11 mouse cellular contexts compared by ENCODE assay signal in genomic region chr6:145823103-145823502, GRCm38 (mm10). TPM values are rescaled to one million over a fixed set of nuclear protein-coding genes. Genes with fewer than 3 reads are reported as not detected.
A peak's percentile ranks its signal among the peaks of the same experiment; 100 is the strongest.
DNase-seq lines count a peak whose midpoint lies in the region; ATAC-seq and TF ChIP-seq lines count a peak whose summit lies in the region.
"Had no signal": no experiment of that assay in that cellular context is flagged by ENCODE, and none has a peak within 500 bp of the region (broad histone marks: within the 10 kb centered on the region; RNA-seq: fewer than 3 reads in every experiment).

No protein-coding gene starts in this region.

- no peak overlapping the region for H3K9ac ChIP-seq in intestine, embryonic 14.5 days (ENCODE audit: low read length)
- H3K9ac ChIP-seq in intestine, postnatal 0 days (ENCODE audit: low read depth, low read length), result no peak overlapping the region
- H3K9ac ChIP-seq in hindbrain, embryonic 11.5 days (ENCODE audit: low read depth, low read length), result no peak overlapping the region
- H3K9ac ChIP-seq in lung, embryonic 15.5 days, result no peak overlapping the region
- H3K9ac ChIP-seq in stomach, embryonic 14.5 days (replicated peaks; ENCODE audit: low read depth, low read length), result no peak overlapping the region

- no peaks in the 10 kb centered on the region for H3K27me3 ChIP-seq in intestine, embryonic 14.5 days (replicated peaks; ENCODE audit: control insufficient read depth, insufficient read depth, low read length)
- no peaks in the 10 kb centered on the region for H3K27me3 ChIP-seq in intestine, postnatal 0 days (replicated peaks; ENCODE audit: control insufficient read depth, insufficient read depth, low read length)
- no peaks in the 10 kb centered on the region for H3K27me3 ChIP-seq in hindbrain, embryonic 11.5 days (ENCODE audit: control insufficient read depth, insufficient read depth, low read length)
- H3K27me3 ChIP-seq in lung, embryonic 15.5 days, result no peaks in the 10 kb centered on the region
- no peaks in the 10 kb centered on the region for H3K27me3 ChIP-seq in stomach, embryonic 14.5 days (ENCODE audit: control insufficient read depth, insufficient read depth, low read length)

- H3K27ac ChIP-seq in intestine, embryonic 14.5 days (ENCODE audit: low read depth), result no peak overlapping the region
- H3K27ac ChIP-seq in intestine, postnatal 0 days (ENCODE audit: low read depth, low read length), result no peak overlapping the region
- H3K27ac ChIP-seq in hindbrain, embryonic 11.5 days (ENCODE audit: low read depth, low read length), result no peak overlapping the region
- H3K27ac ChIP-seq in lung, embryonic 15.5 days, result no peak overlapping the region
- H3K27ac ChIP-seq in stomach, embryonic 14.5 days (ENCODE audit: low read length), result no peak overlapping the region

- H3K4me2 ChIP-seq in intestine, embryonic 14.5 days (ENCODE audit: low read length), result no peak overlapping the region
- H3K4me2 ChIP-seq in intestine, postnatal 0 days (replicated peaks; ENCODE audit: low read depth), result no peak overlapping the region
- no peak overlapping the region for H3K4me2 ChIP-seq in hindbrain, embryonic 11.5 days (replicated peaks; ENCODE audit: low read depth, low read length)
- no peak overlapping the region for H3K4me2 ChIP-seq in lung, embryonic 15.5 days
- H3K4me2 ChIP-seq in stomach, embryonic 14.5 days (replicated peaks; ENCODE audit: low read depth, low read length), result no peak overlapping the region

- no peak overlapping the region for H3K4me3 ChIP-seq in intestine, embryonic 14.5 days (ENCODE audit: low read depth, low read length)
- no peak overlapping the region for H3K4me3 ChIP-seq in intestine, postnatal 0 days (ENCODE audit: low read depth, low read length)
- no peak overlapping the region for H3K4me3 ChIP-seq in hindbrain, embryonic 11.5 days (ENCODE audit: low read depth, low read length)
- no peak overlapping the region for H3K4me3 ChIP-seq in lung, embryonic 15.5 days
- no peak overlapping the region for H3K4me3 ChIP-seq in stomach, embryonic 14.5 days (ENCODE audit: low read depth, low read length)

- peak; percentile 42; the same call in 1 of the 2 replicates for ATAC-seq in intestine, embryonic 14.5 days (replicated peaks; ENCODE audit: low FRiP score, low TSS enrichment, low read depth)
- ATAC-seq in intestine, postnatal 0 days, result no peak
- ATAC-seq in hindbrain, embryonic 11.5 days (ENCODE audit: low FRiP score), result peak; percentile 75; the same call in 1 of the 2 replicates
- ATAC-seq in lung, embryonic 15.5 days (ENCODE audit: borderline replicate concordance, extremely low read depth, low FRiP score, low TSS enrichment), result peak; percentile 78
- ATAC-seq in stomach, embryonic 14.5 days (ENCODE audit: insufficient number of reproducible peaks, insufficient read depth, low FRiP score, low read depth), result peak; percentile 37; the same call in 1 of the 2 replicates

- no peak for TF ChIP-seq CTCF in intestine, postnatal 0 days (IDR thresholded peaks at IDR 0.05; ENCODE audit: low read depth)

- no peaks in the 10 kb centered on the region for H3K4me1 ChIP-seq in intestine, embryonic 14.5 days (replicated peaks; ENCODE audit: control insufficient read depth, insufficient read depth, low read length)
- H3K4me1 ChIP-seq in intestine, postnatal 0 days (replicated peaks; ENCODE audit: control insufficient read depth, insufficient read depth, low read length), result no peaks in the 10 kb centered on the region
- H3K4me1 ChIP-seq in hindbrain, embryonic 11.5 days (replicated peaks; ENCODE audit: control insufficient read depth, insufficient read depth, low read length), result no peaks in the 10 kb centered on the region
- H3K4me1 ChIP-seq in lung, embryonic 15.5 days, result peaks cover 9% of the 10 kb centered on the region; the same call in 1 of the 2 replicates
- H3K4me1 ChIP-seq in stomach, embryonic 14.5 days (ENCODE audit: control insufficient read depth, insufficient read depth, low read length), result no peaks in the 10 kb centered on the region

- no peaks in the 10 kb centered on the region; the same call in 1 of the 2 replicates for H3K9me3 ChIP-seq in intestine, embryonic 14.5 days (ENCODE audit: control insufficient read depth, low read length)
- no peaks in the 10 kb centered on the region for H3K9me3 ChIP-seq in intestine, postnatal 0 days (ENCODE audit: control insufficient read depth)
- no peaks in the 10 kb centered on the region for H3K9me3 ChIP-seq in hindbrain, embryonic 11.5 days (ENCODE audit: control insufficient read depth, low read length)
- H3K9me3 ChIP-seq in lung, embryonic 15.5 days, result no peaks in the 10 kb centered on the region
- H3K9me3 ChIP-seq in stomach, embryonic 14.5 days (ENCODE audit: control insufficient read depth, low read depth, low read length), result no peaks in the 10 kb centered on the region

- peaks cover 5% of the 10 kb centered on the region; the same call in 1 of the 2 replicates for H3K36me3 ChIP-seq in intestine, embryonic 14.5 days (ENCODE audit: control insufficient read depth, insufficient read depth, low read length)
- H3K36me3 ChIP-seq in intestine, postnatal 0 days (ENCODE audit: control insufficient read depth, insufficient read depth), result no peaks in the 10 kb centered on the region
- H3K36me3 ChIP-seq in hindbrain, embryonic 11.5 days (ENCODE audit: control insufficient read depth, insufficient read depth, low read length), result no peaks in the 10 kb centered on the region
- H3K36me3 ChIP-seq in lung, embryonic 15.5 days, result 0 out of 2 replicates have a peak, but pooled peaks cover 4% of the 10 kb centered on the region
- H3K36me3 ChIP-seq in stomach, embryonic 14.5 days (ENCODE audit: control insufficient read depth, insufficient read depth, low read length), result no peaks in the 10 kb centered on the region; the same call in 1 of the 2 replicates
- H3K36me3 ChIP-seq: G1E had no signal

- no peak for DNase-seq in intestine, embryonic 14.5 days (ENCODE audit: low spot score)
- peak; percentile 46 for DNase-seq in hindbrain, embryonic 11.5 days (ENCODE audit: low spot score)
- DNase-seq in right cerebral cortex, postnatal 25 days, result no peak
- DNase-seq in cerebellum, adult 11 months, result no peak
- DNase-seq in layer of hippocampus, postnatal 36 days, result no peak
- DNase-seq: gastrocnemius, postnatal 36 days; thymus, postnatal 4 days had no signal

- 65% methylated on average over 6 of the region's 6 CpGs for WGBS in intestine, embryonic 14.5 days
- 59% methylated on average over 6 of the region's 6 CpGs for WGBS in intestine, postnatal 0 days
- WGBS in hindbrain, embryonic 11.5 days, result 19% methylated on average over 6 of the region's 6 CpGs
- WGBS in lung, embryonic 15.5 days, result 50% methylated on average over 6 of the region's 6 CpGs
- WGBS in stomach, embryonic 14.5 days, result 61% methylated on average over 6 of the region's 6 CpGs

RNA-seq across cellular contexts. Expression of gene Bhlhe41, which starts 42.3 kb away (rescaled TPM):
- 1.1 and 1.3 TPM in 2 replicates for polyA plus RNA-seq in intestine, embryonic 14.5 days (2014; fragmentation: Nextera tagmentation; extraction: Ambion mirVana)
- polyA plus RNA-seq in intestine, postnatal 0 days (2015; fragmentation: Nextera tagmentation; extraction: Ambion mirVana), result 0.44 and 0.61 TPM in 2 replicates
- 1.5 and 1.8 TPM in 2 replicates for polyA plus RNA-seq in hindbrain, embryonic 11.5 days (2014; fragmentation: Nextera tagmentation; extraction: Ambion mirVana)
- polyA plus RNA-seq in lung, embryonic 15.5 days (2015; fragmentation: Nextera tagmentation; extraction: Ambion mirVana), result 0.69 and 0.74 TPM in 2 replicates
- polyA plus RNA-seq in stomach, embryonic 14.5 days (2014; fragmentation: Nextera tagmentation; extraction: Ambion mirVana), result 1.6 and 1.7 TPM in 2 replicates
- total RNA-seq in layer of hippocampus, postnatal 36 days (2021), result 10 to 100 TPM; 33.4 to 39.0 TPM
- polyA plus RNA-seq: G1E had no signal
